Mouse (Mus musculus) hindlimb bud, embryonic 11.5 days (tissue): ENCODE measurements around the gene Tuba1a.
"Not testable (repeated sequence)": the region's sequence is repeated elsewhere in the genome, so short reads cannot be mapped to it uniquely, and the experiment has no call there.

Source experiments
- DNase-seq: peaks from one replicate; pipeline ENCODE4 v3.0.0-alpha.2; 2012; ENCODE audit warnings: low read depth, low spot score; ENCODE audit errors: extremely low spot score

Gene Tuba1a

DNA sequence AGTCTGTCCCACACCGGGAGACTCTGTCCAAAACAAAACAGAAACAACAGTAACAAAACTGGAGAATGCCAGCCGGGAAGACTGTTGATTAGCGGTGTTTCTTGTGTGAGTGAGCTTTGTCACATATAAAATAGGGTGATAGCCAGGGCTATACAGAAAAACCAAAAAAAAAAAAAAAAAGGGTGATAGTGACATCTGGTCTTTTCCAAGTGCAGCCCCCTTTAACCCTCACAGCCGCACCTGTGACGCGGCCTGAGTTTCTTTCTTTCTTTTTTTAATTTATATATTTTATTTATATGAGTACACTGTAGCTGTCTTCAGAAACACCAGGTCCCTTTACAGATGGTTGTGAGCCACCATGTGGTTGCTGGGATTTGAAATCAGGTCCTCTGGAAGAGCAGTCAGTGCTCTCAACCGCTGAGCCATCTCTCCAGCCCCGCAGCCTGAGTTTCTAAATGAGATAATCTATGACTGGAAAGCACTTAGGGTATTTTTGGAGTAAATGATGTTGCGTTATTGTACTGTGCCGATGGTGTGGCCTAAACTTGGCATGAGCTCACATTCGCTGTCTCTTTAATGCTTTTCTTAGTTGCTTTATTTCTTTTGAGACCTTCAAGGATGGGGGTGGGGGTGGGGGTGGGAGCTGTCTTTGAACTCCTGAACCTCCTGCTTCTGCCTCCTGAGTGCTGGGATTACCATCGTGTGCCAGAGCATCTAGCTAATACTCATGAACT is 32.6 kb upstream of the Tuba1a start:
- no peak for DNase-seq

DNA sequence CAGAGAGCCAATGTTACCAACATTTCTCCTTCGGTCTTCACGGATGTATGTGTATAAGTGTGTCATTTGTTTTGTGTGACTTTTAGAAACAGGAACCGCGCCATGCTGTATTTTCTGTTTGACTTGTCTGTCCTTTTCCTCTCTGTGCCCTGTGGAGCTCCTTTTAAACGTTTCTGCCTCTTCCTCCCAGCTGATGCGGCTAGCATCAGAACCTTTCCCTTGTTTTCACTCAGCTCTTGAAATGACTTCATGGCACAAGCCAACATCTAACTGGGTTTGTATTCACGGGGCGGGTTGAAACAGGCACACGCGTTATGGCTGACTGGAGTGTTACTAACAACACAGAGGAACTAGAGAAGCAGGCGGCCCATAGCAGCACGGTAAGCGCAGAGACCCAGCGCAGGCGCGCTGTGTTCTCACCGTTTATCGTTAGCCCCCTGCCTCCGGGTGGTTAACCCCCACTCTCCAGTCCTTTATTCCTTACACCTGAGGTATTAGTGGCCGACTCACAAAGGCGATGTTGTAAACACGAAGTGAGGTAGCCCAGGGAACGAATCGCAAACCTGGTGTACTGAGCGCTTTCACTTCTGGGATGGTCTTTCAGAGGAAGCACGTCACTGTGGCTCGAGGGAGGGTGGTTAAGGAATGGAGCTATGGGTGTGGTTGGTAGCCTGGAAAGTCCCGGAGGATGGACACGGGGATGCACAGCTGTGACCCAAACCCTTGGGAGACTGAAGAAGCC is 31.9 kb upstream of the Tuba1a start:
- no peak for DNase-seq

DNA sequence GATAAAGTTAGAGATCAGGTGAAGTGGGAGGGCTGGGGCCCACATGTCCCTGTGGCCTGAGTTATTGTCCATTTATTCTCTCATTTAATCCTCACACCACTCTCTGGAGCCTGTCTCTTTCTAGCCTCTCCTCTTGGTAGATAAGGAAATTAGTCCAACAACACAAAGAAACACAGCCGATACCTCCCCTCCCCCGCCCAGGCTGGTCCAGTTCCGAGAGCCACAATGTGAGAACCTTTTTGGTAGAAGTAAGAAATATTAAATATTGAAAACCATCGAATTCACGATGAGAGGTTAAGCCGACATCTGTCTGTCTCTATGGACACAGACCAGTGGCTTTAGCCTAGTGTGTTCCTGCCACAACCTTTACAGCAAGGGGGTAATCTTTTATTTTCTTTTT is 31.2 kb upstream of the Tuba1a start:
- no peak for DNase-seq

DNA sequence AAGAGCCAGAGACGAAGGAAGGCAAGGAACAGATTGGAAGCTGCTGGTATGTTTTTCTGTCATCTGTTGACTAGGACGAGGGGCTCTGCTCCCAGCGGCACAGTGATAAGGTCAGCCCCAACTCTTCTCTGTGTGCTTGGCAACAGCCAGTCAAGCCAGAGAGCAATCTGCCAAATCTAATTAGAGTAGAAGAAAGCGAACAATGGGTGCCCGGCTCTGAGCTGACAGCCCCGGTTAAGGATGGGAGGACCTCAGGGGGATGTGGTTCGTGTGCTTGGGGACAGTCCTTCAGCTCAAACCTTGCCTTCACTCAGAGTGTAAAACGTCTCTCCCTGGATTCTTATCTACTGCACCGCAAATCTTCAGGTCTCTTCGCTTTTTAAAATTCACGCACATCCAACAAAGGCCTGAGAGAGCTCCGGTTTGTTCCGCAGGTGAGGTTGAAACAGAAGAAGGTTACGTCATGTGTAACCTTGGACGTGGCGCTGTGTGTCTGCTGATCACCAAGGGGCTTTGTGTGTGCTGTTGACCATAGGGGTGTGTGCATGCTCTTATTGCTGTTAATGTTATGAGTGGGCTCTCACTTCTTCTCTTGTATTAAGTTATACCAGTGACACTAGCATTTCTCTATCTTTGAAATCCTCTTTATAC is 30.1 kb upstream of the Tuba1a start:
- DNase-seq = no peak

DNA sequence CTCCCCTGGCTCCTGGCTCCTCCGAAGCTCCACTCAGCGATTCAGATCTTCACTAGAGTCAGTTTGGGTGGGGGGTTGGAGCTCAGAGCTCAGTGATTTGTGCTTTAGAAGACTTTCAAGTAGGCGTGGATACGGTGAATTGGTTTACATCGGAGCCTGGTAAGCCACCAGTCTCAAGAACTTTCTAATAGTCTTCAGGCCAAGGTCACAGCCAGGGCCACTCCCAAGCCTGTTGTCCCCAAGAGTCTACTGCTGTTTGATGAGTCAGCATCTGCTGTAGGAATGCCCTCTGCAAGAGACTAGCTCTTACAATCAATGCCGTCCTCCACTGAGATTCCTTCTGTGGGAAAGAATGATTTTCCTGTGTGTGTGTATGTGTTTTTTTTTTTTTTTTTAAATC is 28.6 kb upstream of the Tuba1a start:
- no peak for DNase-seq

DNA sequence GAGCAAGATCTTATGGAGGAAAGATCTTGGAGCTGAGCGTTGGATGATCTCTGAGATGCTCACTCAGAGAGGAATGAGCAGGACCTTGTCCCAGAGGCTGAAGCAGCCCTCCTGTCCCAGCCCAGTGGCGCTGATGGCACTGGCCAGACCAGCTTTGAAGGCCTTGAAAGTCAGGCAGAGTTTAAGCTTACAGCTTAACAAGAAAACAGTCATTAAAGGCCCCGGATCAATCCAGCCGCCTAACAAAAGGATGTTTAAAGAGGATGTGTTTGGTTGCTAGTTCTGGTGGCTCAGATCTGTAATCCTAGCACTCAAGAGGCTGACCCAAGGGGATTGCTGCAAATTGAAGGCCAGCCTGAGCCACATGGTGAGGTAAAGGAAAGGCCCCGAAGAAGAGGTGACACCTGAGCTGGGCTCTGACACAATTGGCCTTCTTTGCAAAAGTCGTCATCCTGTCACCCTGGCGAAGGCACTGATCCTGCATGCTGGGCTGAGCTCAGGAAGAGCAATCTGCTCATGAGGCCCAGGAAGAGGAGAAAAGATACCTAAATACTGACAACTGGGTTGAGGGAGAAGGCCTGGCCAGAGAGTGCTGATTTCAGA is 26.6 kb upstream of the Tuba1a start:
- DNase-seq = no peak

DNA sequence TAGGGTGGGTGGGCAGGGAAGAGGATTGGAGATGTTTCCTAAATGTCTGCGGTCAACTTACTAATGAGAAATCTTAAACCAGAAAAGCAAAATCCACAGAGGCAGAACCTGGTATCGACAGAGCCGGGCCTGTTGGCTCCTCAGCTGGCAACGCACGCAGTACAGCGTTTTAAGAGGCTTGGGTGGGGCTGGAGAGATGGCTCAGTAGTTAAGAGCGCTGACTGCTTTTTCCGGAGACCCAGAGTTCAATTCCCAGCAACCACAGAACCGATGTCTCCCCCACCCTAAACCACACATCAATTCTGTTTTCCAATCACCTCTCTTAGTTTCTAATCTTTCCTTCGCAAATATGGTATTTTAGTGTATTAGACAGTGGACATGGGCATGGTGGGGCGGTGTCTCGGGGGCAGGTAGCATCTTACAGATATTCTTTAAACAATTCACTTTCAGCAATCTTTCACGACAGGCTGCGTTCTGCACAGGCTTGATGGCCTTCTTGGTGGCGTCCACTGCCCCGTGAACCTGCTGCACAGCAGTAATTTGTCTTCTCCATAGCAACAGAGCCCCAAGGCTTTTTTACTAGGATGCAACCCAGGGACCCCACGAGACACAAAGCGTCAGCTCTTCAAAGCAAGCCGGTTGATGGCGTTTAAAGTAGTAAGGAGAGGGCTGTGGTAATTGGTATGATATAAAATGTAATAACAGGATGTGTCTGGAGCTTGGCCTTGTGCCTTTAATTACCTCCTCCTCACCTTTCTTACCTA is 25.1 kb upstream of the Tuba1a start:
- DNase-seq = no peak

DNA sequence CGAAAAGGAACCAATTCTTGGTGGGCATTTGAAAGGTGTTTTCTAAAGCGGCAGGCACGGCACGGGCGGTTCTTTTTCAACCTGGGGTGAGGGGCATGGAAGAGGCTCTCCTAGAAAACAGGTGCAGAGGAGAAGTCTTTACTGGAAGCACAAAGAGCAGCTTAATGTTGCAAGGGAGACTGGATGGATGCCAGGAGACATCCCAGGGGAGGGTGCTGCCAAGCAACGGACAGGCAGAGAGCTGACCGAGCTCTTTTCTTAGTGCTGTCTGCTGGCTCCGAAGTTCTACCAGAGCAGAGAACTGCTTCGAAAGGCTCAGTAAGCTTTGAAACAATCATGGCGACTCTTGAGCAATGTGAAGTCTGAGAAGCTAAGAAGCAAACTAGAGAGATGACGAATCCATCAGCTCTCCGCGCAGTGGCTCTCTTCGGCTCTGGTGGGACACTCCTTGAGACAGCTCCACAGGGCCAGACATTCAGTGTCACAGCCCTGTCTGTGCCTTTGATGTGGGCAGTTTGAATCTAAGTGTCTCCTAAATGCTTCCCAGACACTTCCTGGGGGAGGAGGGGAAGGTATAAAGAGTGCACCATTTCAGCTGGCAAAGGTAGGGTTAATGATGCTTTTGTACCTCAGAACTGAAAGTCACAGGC is 24.4 kb upstream of the Tuba1a start:
- DNase-seq = no peak

DNA sequence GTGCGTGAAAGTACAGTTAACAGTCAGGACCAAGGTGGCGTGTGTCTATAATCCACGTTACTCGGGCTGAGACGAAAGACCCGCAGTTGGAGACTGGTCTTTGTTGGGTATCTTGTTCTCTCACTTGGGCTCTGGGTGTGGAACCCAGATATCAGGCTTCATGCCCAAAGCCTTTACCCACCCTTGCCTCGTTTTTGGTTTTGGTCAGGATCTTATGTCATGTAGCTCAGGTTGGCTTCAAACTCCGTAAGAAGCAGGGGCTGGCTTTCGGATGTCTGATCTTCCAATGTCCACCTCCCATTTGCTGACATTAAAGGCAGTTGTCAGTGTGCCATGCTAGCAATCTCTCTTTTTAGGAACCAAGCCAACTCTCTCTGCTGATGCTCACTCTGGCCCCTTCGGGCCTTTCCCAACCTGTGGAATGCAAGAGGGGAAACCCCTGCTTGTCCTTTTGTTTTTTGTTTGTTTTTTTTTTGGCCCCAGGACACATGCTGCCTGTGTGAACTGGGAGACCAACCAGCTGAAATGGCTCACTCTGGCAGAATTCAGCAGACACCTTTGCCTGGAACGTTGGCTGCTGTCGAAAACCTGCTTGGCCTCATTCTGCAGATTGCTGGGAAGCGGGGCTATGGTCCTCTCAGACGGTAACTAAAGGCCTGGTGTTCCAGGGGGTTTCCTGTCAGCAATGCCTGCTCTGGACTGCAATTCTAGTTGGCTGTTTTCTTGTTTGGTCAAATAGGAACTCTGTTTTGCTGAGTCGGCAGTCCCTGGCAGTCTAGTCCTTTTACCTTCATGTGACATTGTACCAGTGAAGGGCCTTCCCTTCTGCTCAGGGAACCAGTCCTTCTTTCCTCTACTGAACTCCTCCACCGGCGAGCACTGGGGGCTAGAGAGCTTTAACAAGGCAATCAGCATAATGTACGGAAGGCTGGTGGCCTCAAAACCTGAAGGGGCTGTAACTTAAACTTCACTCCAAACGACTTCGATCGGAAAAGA is 23.6 kb upstream of the Tuba1a start:
- DNase-seq = no peak

DNA sequence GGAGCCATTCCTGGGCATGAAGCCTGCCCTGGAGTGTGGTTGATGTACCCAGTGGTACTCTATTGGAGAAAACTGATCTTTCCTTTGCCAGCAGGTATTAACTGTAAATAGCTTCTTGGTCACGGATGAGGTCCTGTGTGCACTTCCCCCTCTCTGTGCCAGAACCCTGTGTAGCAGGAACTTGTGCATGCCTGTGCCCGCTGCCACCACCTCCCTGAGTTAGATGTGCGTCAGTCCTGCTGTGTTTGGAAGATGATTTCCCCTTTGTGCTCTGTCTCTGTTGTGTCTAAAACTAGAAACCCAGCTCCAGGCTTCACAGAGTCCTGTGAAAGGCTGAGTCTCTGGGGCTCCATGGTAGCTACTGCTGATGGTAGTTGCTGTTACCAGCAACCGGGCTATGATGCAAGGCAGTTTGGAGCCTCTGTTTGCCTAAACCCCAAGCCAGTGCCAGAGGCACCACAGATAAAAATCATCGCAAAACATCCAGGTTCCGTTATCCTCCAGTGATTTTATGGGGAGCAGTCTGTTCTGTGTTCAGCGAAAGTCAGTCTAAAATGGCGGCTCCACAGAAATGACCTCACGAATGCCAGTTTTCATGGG is 19.6 kb upstream of the Tuba1a start:
- no peak for DNase-seq

DNA sequence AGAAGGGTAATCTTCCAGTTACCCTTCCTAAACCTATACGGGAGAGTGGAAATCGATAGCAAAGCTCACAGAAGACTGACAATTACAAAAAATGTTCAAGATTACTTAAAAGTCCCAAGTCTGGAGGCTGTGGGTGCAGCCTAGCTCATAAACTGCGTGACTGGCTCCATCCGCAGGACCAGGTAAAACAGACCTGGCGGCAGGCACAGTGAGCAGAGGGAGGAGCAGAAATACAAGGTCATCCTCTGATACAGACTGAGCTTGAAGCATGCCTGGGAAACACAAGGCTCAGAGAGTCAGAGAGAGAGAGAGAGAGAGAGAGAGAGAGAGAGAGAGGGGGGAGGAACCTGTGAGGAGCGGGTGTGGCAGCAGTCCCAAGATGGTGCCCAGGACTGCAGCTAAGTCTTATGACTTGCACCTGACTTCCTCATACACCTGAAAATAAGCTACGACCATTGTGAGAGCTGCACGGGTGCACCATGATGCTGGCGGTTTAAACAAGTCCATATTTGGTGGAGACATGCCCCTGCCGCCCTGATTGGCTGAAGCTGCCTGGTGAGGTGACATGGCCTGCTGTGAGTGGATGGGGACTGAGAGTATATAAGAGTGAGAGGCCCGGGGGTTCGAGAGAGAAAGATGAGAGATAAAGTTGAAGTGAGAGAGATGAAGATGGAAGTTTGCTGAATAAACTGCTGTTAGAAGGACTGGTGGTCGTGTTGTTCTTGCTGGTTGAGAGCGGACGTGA is 18.2 kb upstream of the Tuba1a start:
- DNase-seq = not testable (repeated sequence)

DNA sequence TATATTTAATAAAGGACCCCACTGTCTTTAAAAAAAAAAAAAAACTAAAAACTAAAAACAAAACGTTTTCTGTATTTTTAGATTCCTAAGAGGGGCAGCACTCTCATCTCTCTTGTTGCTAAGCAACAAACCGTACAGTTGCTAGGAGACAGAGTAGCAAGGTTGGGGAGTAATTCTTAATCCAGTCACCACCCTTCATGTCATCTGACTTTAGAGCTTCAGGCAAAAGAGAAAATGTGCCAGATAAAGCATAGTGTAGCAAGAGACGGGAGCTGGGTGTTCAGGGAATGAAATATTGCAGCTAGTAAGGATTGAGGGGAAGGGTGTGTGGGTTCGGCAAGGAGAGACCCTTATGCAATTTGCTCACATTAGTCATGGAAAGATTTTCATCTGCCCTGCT is 17.6 kb upstream of the Tuba1a start:
- no peak for DNase-seq

DNA sequence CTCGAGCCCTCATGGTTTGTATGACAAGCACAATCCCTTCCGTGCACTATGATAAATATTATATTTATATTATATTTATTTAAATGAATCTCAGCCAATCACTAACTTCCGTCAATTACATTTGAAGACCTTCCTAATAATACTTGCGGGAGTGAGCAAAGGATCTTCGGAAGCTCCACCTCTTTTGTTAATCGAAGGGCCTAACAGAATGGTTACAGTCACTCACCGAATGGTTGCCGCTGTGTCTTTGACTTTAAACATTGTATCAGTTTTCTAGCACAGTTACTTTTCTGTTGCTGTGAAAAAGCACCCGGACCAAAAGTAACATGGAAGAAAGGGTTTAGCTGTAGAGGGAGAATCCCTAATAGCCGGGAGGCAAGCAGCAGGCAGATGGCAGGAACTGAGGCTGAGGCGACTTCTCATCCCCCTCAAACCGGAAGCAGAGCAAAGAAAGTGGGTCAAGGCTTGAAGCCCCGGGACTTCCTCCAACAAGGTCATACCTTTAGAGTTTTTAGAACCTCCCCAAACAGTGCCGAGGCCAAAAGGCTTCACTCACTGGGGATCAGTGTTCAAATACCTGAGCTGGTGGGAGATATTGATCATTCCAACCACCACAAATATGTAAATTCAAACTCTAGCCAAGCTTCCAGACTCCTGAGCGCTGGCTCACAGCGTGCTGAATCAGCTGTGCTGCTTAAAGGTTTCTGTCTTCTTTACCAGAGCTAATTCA is 16.0 kb upstream of the Tuba1a start:
- DNase-seq = no peak

DNA sequence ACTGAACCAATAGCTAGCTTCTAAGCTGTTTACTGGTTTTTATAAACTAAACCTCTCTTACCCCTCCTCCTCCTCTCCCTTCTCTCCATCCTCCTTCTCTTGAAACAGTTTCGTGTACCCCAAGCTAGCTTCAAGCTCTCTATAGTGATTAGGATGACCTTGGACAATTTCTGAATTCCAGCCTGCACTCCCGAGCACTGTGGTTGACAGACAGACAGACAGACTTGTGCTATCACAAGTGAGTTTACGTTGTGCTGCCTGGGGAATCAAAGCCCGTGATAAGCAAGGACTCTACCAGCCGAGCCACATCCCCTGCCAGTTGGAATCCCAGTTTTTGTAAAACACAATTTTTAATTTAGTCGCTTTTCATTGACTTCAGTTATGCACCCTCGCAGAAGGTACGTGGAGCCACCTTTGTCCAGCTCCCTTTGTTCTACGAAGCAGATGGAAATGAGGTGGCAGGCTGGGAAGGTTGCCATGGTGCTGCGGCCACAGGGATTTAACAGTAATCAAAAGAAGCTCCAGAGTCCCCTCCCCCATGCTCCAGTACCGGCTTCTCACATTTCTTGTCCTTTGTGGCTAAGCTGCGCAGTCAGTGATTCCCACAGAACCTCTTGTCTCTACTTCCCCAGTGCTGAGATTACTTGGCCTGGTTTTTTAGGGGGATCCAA is 15.3 kb upstream of the Tuba1a start:
- DNase-seq = no peak

DNA sequence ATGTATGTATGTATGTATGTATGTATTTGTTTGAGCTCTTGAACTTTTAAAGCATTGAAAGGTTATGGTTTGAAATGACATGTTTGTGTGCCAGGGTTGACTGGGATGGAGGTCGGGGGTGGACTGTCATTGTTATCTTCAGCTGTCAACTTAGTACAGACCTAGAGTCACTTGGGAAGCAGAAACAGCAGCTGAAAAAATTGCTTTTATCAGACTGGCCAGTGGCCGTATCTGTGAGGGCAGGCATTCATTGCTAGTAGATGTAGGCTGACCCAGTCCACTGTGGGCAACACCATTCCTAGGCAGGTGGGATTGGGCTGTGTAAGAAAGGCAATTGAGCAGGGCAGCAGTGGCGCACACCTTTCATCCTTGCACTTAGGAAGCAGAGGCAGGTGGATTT is 6.0 kb upstream of the Tuba1a start:
- DNase-seq = no peak

DNA sequence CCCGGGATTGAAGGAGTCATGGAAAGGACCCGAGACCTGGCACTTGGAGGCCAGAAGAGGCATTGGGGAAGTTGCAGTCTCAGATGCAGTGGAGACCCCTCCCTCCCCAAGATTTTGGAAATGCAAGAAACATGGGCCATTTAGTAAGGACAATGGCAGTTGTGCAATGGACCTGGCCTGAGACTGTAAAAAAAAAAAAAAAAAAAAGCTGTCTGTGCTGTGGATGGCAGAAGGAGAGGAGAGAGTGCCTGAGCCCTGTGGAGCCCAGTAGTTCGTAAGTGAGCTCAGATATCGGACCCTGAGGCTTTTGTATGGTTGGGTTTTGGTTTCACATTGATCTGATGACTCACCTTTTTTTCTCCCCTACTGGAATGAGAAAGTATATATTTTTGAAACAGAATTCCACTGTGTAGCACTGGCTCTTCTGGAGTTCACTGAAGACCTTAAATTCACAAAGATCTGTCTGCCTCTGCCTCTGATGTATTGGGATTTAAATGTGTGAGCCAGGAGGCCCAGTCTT is 5.5 kb upstream of the Tuba1a start:
- DNase-seq = no peak

DNA sequence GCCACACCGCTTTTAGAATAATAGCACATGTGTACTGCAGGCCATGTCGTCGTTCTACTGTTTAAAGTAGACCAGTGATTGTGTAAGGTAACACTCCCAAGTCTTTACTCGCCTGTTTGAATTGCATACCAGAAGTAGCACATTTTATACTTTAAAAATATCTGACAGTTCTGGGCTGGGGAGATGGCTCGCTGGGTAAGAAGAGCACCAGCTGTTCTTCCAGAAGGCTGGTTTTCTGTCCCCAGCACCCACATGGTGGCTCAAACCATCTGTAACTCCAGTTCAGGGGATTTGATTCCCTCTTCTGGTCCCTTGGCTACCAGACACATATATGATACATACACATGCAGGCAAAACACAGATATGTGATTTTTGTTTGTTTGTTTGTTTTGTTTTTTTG is 4.0 kb upstream of the Tuba1a start:
- DNase-seq = no peak
